Mouse (Mus musculus): ENCODE measurements around the gene Gm5592.
"Not testable (repeated sequence)": the region's sequence is repeated elsewhere in the genome, so short reads cannot be mapped to it uniquely, and the experiment has no call there.

Gm5592 gene

GRCm38 (mm10) chr7:41153541-41153940, at the start of gene Gm5592:
Gene Gm5592, plus strand, starts transcription at chr7:41153841.
- DNase-seq = not testable (repeated sequence)

GRCm38 (mm10) chr7:41155806-41156205, 2.2 kb downstream of the Gm5592 start:
- not testable (repeated sequence) for DNase-seq

- not testable (repeated sequence) for DNase-seq
Measured at GRCm38 (mm10) chr7:41157879-41158278, 4.2 kb downstream of the Gm5592 start.

GRCm38 (mm10) chr7:41158562-41158961, 4.9 kb downstream of the Gm5592 start:
- not testable (repeated sequence) for DNase-seq

- DNase-seq = no peak
Measured at GRCm38 (mm10) chr7:41193671-41194070, 40.0 kb downstream of the Gm5592 start.
